In the genomic region with DNA sequence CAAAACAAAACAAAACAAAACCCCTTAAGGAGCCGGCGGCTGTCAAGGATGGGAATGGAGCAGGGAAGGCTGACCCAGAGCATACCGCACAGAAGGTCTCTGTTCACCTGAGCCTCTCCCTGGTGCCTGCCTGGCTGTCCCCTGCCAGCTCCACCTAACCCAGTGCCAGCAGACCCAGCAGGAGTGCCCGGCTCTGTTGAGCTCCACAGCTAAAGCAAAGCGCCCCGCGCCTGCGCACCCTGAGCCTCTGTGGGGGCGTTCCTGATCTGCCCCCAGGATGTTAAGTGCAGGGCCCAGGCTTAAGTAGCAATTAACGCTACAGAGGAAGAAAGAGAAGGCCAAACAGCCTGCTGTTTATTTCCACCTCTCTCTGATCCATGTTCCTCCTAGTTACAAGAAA, we compare ENCODE assay signal across 12 mouse cellular contexts.
A peak's percentile ranks its signal among the peaks of the same experiment; 100 is the strongest.
DNase-seq lines count a peak whose midpoint lies in the region; ATAC-seq lines count a peak whose summit lies in the region.
"Had no signal": no experiment of that assay in that cellular context is flagged by ENCODE, and none has a peak within 500 bp of the region (broad histone marks: within the 10 kb centered on the region; RNA-seq: fewer than 3 reads in every experiment).

No protein-coding gene starts in this region.

- peak overlapping the region; percentile 66; the same call in 1 of the 2 replicates for H3K27ac ChIP-seq in forebrain, embryonic 10.5 days
- no peak overlapping the region for H3K27ac ChIP-seq in limb, embryonic 15.5 days

- H3K9me3 ChIP-seq in forebrain, embryonic 10.5 days: no peaks in the 10 kb centered on the region
- no peaks in the 10 kb centered on the region for H3K9me3 ChIP-seq in limb, embryonic 15.5 days

- peak overlapping the region; percentile 26 for H3K4me3 ChIP-seq in forebrain, embryonic 10.5 days
- no peak overlapping the region for H3K4me3 ChIP-seq in limb, embryonic 15.5 days

- H3K4me1 ChIP-seq in forebrain, embryonic 10.5 days: peaks cover 36% of the 10 kb centered on the region
- peaks cover 26% of the 10 kb centered on the region for H3K4me1 ChIP-seq in limb, embryonic 15.5 days

- peak; percentile 56 for DNase-seq in left cerebral cortex, postnatal 4 days
- no peak for DNase-seq in left cerebral cortex, adult 8-10 months (ENCODE audit: low spot score in 2 of 2)
- peak; percentile 84 for DNase-seq in cerebellum, adult 11 months
- peak; percentile 41 for DNase-seq in forebrain, embryonic 10.5 days (ENCODE audit: extremely low spot score, low spot score)
- DNase-seq in urinary bladder, postnatal 36 days (ENCODE audit: low spot score in 2 of 2): no peak
- DNase-seq in frontal cortex, postnatal 10 days (ENCODE audit: low spot score in 2 of 2): no peak
- no peak for DNase-seq in urinary bladder, postnatal 10 days (ENCODE audit: low spot score)
- DNase-seq: adrenal gland, adult 2 months; kidney, postnatal 10 days; thymus, adult 2 months had no signal

- 0 out of 2 replicates have a peak overlapping the region, but pooled peaks have one; percentile 20 for H3K4me2 ChIP-seq in limb, embryonic 15.5 days
- H3K4me2 ChIP-seq: liver, embryonic 11.5 days had no signal

- no peaks in the 10 kb centered on the region for H3K36me3 ChIP-seq in forebrain, embryonic 10.5 days (replicated peaks)
- H3K36me3 ChIP-seq in limb, embryonic 15.5 days: no peaks in the 10 kb centered on the region

- no peak for ATAC-seq in limb, embryonic 15.5 days (ENCODE audit: insufficient number of reproducible peaks, low FRiP score, low TSS enrichment, low read depth)

- 3% methylated on average over 10 of the region's 10 CpGs for WGBS in forebrain, embryonic 10.5 days
- WGBS in limb, embryonic 15.5 days: 5% methylated on average over 10 of the region's 10 CpGs

- no peak overlapping the region for H3K9ac ChIP-seq in limb, embryonic 15.5 days

- intact Hi-C loops in left cerebral cortex, postnatal 4 days (cut with DNase I): no loop called here

- peaks cover 100% of the 10 kb centered on the region for H3K27me3 ChIP-seq in forebrain, embryonic 10.5 days (ENCODE audit: poor library complexity, severe bottlenecking)
- H3K27me3 ChIP-seq in limb, embryonic 15.5 days: peaks cover 30% of the 10 kb centered on the region

Comparison
In these comparisons a context has a peak if more than half of its experiments do, and no peak if none do; other contexts are left out.
1. DNase-seq: peak in left cerebral cortex, postnatal 4 days (single experiment), cerebellum, adult 11 months (single experiment) and forebrain, embryonic 10.5 days (single experiment); none in left cerebral cortex, adult 8-10 months (0 of 2), urinary bladder, postnatal 36 days (0 of 2), frontal cortex, postnatal 10 days (0 of 2) and urinary bladder, postnatal 10 days (single experiment).